Mouse (Mus musculus) adrenal gland, postnatal 36 days (tissue): ENCODE data around the gene Rnf227. TPM values are rescaled to one million over a fixed set of nuclear protein-coding genes. Genes with fewer than 3 reads are reported as not detected.
A peak's percentile ranks its signal among the peaks of the same experiment; 100 is the strongest.

Experiments
- DNase-seq, 2 experiments: peaks; one replicate each; pipeline ENCODE4 v3.0.0; 2021; ENCODE audit warnings: mixed read lengths in 1 of 2
- total RNA-seq, 2 experiments: library from RNA; stranded (reverse); gene quantifications; 2 replicates each; pipeline ENCODE4 v1.2.3; 2021

Rnf227 gene
- total RNA-seq, 2 experiments from 2014 or later: 4.7 to 6.6 TPM

DNA sequence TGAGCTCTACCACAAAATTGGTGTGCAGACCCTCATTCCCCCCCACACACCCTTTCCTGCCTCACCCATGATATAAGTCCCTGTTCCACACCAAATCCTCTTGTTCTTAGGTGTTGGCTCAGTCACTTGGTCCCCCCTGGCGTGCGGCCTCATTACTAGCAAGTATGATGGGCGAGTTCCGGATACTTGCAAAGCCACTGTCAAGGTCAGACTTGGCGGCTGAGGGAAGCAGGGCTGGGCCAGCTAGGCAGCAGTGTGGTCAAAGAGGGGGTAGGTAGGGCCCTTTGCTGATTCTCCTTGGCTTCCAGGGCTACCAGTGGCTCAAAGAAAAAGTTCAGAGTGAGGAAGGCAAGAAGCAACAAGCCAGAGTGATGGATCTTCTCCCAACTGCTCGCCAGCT lies 9.1 kb upstream of the Rnf227 start:
- DNase-seq: peak; percentile 58 to 67

DNA sequence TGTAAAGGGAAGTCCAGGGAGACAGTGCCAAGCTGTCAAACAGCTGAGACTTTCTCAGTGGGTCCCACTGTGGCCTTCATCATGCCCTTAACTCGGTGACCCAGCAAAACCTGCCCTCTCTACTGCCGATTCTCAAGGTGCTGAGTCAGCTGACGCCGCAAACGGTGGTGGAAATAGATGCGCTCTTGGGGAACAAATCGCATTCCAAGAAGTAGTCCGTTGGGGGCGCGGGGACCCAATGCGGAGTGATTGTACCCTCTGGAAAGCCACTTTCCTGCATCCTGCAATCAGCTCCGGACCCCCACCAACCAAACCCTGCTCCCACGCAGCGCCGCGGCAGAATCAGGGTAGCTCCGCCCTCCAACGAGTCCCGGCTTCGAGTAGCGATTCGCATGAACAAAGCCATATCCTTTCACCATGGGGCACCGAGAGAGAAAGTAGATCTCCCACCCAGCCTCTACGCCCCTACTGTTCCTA lies 8.3 kb upstream of the Rnf227 start:
- peak; percentile 80 to 86 for DNase-seq

GRCm38 (mm10) chr11:69332713-69333253 lies 7.5 kb upstream of the Rnf227 start:
- DNase-seq: no peak

GRCm38 (mm10) chr11:69333922-69334321 lies 6.3 kb upstream of the Rnf227 start:
- DNase-seq: no peak

GRCm38 (mm10) chr11:69334796-69335195 lies 5.5 kb upstream of the Rnf227 start:
- DNase-seq: peak in 1 of 2 experiments; percentile 37

DNA sequence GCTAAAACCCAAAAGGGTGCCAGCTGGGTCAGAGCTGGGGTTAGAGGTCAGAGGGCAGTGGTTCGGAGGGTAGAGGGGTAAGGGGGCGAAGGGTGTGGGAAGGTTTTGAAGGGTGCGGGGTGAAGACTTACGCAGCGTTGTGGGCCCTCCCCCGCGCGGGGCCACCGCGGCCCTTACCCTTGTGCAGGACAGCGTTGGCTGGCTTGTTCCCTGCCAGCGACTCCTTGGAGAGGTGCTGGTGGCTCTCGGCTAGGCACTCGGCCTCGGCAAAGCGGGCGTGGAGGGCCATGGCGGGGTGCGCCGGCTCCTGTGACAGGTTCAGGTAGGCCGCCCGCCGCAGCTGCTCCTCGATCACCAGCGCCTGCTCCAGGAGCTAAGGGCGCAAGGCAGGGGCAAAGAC lies 6.2 kb downstream of the Rnf227 start:
- DNase-seq: no peak

DNA sequence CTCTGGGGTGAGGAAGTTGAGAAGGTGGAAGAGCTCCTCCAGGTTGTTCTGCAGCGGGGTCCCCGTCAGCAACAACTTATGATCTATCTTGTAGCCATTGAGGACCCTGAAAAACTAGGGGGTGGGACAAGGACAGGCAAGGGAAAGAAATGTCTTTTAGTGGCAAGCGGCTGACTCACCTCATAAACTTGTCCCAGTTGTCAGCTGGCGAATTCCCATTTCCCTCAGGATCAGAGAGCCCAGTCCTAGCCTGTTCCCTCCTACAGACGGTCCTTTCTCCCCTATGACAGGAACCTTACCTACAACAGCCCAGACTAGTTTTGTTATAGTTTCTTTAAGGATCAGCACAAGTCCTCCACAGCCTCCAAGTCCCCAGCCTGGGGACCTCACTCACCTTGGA lies 16.3 kb downstream of the Rnf227 start:
- no peak for DNase-seq

DNA sequence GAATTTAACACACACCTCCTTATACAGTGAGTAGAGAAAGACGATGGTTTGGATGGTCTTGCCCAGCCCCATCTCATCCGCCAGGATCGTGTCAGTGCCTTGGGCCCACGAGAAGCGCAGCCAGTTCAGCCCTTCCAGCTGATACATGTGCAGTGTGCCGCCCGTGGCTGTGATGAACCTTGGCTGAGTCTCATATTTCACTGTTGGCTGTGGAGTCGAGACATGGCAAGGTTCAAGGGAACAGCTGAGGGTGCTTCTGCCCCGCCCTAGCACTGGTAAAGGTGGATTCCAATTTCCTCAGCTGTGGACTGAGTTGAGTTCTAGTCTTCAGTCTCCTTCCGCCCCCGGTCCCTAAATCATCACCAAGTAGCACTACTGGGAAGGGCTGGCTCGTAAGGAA lies 17.4 kb downstream of the Rnf227 start:
- no peak for DNase-seq

- DNase-seq: no peak
Observed at GRCm38 (mm10) chr11:69362021-69362420, 21.8 kb downstream of the Rnf227 start.

DNA sequence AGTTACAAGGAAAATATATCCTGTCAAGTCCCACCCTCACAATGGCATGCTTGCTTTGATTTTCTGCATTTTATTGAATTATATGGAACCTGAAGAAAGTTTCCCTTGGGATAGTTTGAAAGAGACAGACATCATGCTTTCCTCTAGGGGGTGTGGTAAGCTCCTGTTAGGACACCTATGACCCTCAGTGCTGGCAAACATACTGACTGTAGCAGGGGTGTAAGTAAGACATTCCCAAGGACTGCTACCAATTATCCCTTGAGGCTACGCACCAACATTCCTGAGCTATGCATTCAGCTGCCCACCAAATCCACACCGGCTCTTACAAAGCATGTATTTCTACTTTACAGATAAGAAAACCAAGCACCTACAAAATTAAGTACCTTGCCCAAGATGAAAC lies 22.2 kb downstream of the Rnf227 start:
- no peak for DNase-seq

GRCm38 (mm10) chr11:69364376-69364775 lies 24.1 kb downstream of the Rnf227 start:
- no peak for DNase-seq

GRCm38 (mm10) chr11:69364910-69365309 lies 24.6 kb downstream of the Rnf227 start:
- DNase-seq: peak; percentile 97 to 98

GRCm38 (mm10) chr11:69365722-69366121 lies 25.5 kb downstream of the Rnf227 start:
- DNase-seq: no peak

GRCm38 (mm10) chr11:69366157-69366854 lies 26.0 kb downstream of the Rnf227 start:
- DNase-seq: peak; percentile 97 to 98

DNA sequence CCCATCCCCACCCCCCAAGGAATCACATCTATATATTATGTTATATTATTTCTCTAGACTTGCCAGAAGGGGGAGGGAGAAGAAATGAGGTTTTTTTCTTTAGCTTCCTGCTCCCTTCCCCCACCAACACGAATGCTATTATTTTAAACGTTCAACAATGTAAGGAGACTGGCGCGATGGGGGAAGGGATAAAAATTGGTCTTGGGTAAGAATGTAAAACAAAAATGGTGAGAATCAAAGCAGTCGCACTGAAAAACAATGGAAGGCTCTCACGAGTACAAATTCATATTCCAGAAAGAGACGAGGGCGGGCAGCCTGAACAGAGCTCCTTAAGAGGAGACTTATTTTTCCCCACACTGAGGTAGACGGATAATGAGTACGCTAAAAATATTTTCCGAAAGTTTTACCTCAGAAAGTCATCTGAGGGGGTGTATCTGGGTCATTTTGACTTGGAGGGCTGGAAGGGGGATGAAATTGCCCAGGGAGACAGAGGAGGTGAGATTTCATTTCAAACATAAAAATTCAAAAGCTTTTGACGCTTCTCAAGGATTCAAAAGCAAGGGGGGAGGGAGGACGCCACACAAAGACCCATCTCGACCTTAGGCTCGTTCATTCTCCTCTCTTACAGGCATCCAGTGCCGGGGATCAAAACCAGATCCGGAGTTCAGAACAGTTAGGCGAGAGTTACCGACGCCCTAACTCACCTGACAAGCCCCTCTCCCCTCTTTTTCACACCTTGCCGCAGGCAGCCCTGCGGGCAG lies 26.8 kb downstream of the Rnf227 start:
- DNase-seq: peak in 1 of 2 experiments; percentile 51

DNA sequence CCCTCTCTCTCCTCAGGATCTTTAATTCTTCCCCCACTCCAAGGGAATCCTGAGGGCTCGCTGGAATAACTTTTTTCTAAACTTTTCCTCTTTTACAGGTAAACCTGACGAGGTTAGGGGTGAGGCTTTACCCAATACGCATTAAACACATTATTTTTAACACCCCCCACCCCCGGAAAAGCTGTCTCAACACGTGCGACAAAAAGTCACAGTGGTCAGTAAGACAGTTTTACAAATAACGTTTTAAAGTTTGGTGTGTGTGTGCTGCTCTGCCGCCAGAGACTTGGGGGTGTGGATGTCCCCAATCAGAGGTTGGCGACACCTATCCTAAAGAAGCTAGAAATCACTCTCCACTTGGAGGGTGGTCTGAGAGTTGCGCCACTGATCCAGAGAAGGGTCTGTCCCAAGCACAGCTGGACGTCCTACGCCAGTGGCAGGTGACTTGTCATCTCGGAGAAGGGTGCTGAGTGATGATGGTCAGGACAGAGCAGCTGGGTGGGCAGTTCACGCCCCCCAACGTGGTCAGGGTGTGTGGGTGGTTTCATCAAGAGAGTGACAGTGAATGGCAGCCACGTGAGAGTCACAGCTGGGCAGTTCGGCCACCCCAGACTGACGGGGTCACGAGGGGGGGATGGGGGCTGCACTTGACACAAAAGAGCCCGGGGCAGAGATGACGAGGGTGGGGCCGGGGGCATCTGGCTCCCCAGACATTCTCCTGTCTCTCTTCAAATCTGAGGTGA lies 27.5 kb downstream of the Rnf227 start:
- DNase-seq: peak; percentile 16 to 60

- DNase-seq: peak; percentile 61 to 79
Observed at GRCm38 (mm10) chr11:69368356-69369214, 28.3 kb downstream of the Rnf227 start.

GRCm38 (mm10) chr11:69369215-69369989 lies 29.1 kb downstream of the Rnf227 start, which contains the start of gene Chd3:
Gene Chd3, minus strand, starts transcription at chr11:69369406.
- no peak for DNase-seq

DNA sequence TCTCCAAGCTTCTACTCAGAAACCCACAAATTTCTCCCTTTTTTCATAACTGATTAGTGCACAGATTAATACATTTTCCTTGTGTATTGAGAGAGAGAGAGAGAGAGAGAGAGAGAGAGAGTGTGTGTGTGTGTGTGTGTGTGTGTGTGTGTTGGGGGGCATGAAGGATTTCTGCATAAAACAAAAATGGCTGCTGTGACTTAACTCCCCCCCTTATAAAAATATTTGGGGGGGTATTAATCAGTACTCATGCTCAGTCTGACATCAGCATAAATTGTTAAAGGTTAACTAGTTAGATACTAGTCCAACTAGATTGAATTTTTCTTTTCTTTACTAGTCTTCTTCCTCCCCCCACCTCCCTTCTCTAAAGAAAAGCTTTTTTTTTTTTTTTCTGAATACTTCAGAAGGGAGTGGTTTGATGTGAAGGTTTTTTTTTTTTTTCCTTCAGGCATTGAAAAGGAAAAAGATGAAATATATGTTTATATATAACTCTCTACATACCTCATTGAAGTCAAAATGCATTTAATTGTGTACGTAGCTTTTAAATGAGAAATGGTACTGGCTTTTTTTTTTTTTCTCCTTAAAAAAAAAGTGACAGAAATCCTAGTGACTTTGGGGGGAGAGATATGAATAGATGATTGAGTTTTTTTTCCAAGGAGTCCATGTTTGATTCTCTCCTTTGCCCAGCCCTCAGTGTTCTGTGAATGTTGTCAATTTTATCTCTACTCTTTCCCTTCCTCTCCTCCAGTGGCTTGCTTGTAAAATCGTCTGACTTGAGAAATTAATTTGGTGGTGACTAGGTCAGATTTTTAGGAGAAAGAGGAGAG lies 29.9 kb downstream of the Rnf227 start:
- DNase-seq: no peak

DNA sequence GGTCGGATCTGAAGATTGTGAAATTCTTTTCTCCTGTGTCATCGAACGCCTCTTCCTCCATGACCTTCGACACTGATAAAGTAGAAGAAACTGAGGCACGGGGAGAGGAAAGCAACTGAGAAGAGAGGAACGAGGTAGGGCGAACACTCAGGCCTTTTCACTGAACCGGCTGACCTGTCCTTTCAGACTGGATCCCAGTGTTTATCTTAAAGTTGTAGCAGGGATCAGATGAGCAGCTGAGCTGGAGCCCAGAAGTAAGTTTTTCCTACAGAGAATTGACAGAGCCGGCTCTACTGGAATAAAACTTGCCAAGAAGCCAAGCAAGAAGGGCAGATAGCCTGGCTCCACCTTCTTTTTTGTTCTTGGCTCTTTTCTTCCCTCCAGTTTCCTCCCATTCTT lies 30.6 kb downstream of the Rnf227 start:
- DNase-seq: no peak
